Mouse (Mus musculus) stomach, postnatal 0 days (tissue): Measurements from ENCODE around the gene Gm12830. TPM values are rescaled to one million over a fixed set of nuclear protein-coding genes. Genes with fewer than 3 reads are reported as not detected.
A peak's percentile ranks its signal among the peaks of the same experiment; 100 is the strongest.

Experiments
- ATAC-seq: fragments of 200-750 bp; cut with Nextera tagmentation; 2 replicates; pipeline ENCODE4 v1.8.0; 2017; ENCODE audit not compliant: low FRiP score, low TSS enrichment
- DNase-seq: peaks from one replicate; pipeline ENCODE4 v3.0.0-alpha.2; 2016; ENCODE audit warnings: low spot score
- H3K27ac ChIP-seq: fragments of 300-500 bp; sonication (generic); replicated peaks from 2 replicates; pipeline ENCODE4 v1.5.1; 2014; ENCODE audit warnings: mild to moderate bottlenecking, control low read depth
- H3K27me3 ChIP-seq: fragments of 300-500 bp; sonication (generic); 2 replicates; pipeline ENCODE4 v1.6.1; 2014; ENCODE audit warnings: low read length; ENCODE audit not compliant: control insufficient read depth, insufficient read depth
- H3K36me3 ChIP-seq: fragments of 300-500 bp; sonication (generic); 2 replicates; pipeline ENCODE4 v1.6.1; 2014; ENCODE audit warnings: low read length, mixed read lengths; ENCODE audit not compliant: control insufficient read depth, insufficient read depth
- H3K4me1 ChIP-seq: fragments of 300-500 bp; sonication (generic); replicated peaks from 2 replicates; pipeline ENCODE4 v1.6.1; 2014; ENCODE audit warnings: antibody characterized with exemption; ENCODE audit not compliant: control insufficient read depth, insufficient read depth
- H3K4me2 ChIP-seq: fragments of 300-500 bp; sonication (generic); replicated peaks from 2 replicates; pipeline ENCODE4 v1.6.1; 2014; ENCODE audit warnings: low read depth, mild to moderate bottlenecking, control low read depth, moderate library complexity
- H3K4me3 ChIP-seq: fragments of 300-500 bp; sonication (generic); 2 replicates; pipeline ENCODE4 v1.5.1; 2014; ENCODE audit warnings: low read depth, low read length, control low read depth
- H3K9ac ChIP-seq: fragments of 300-500 bp; sonication (generic); 2 replicates; pipeline ENCODE4 v1.6.1; 2014; ENCODE audit warnings: mild to moderate bottlenecking, low read length, control low read depth, mixed read lengths
- H3K9me3 ChIP-seq: fragments of 300-500 bp; sonication (generic); 2 replicates; pipeline ENCODE4 v1.6.1; 2016; ENCODE audit warnings: low read length; ENCODE audit not compliant: control insufficient read depth
- CTCF ChIP-seq: IDR thresholded peaks from 2 replicates; pipeline ENCODE4 v1.5.1; 2016; ENCODE audit warnings: antibody characterized with exemption, low read depth, mild to moderate bottlenecking, moderate library complexity
- EP300 ChIP-seq: optimal IDR thresholded peaks from 2 replicates; pipeline ENCODE3; 2016; ENCODE audit warnings: antibody characterized with exemption
- WGBS: fragments of 180-500 bp; shearing (Covaris S2); extraction: QIAGEN DNeasy Blood & Tissue Kit; methylation state at CpG from one replicate; pipeline ENCODE4 v1.1.7; 2014; 5-methylcytosine and 5-hydroxymethylcytosine counted together
- polyA plus RNA-seq: library from polyadenylated mRNA; unstranded; fragments of >200 nt; fragmentation: Nextera tagmentation; extraction: Ambion mirVana; gene quantifications from 2 replicates; pipeline ENCODE4 v1.2.1, GENCODE M21; 2015

The Gm12830 gene
- polyA plus RNA-seq, 1 experiment from 2014 or later: not detected

DNA sequence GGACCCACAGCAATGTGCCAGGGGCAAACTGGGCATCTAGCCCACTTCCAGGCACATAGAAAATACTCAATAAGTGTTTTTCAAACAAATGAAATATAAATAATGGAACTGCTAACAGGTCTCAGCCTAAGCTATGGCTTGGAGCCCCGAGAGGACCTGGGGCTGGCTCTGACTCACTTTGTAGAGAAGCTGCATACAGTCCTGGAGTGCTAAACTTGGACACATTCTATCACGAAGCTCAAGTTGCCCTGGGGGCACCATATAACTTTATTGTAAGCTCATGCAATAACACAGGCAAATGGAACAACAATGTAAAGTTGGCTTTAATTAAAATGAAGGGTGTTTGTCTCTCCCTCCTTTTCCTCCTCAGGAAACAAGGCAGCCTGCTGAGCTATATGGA, 32.4 kb downstream of the Gm12830 start:
- no peak overlapping the region for H3K4me3 ChIP-seq

DNA sequence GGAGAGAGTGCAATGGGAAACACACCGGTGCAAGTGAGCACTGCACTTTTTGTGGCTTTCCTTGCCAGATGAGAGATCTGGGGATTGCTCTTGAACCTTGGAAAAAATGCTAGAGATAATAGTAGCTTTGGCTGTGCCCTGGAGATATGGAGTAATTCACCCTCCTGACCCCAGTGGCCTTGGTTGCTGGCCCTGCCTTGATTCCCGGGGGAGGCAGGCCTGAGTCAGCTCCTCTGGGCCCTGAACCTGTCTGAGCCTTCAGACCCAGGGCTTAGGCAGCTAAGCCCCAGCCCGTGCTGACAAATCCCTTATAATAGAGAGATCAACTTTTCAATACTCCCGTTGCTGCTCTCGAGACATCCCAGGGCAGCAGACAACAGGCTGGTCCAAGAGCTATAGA, 36.9 kb downstream of the Gm12830 start:
- 45% methylated on average over 5 of the region's 5 CpGs for whole genome bisulfite sequencing

More for the DNA sequence above, 32.4 kb downstream of the Gm12830 start:
- ATAC-seq: no peak
- H3K4me2 ChIP-seq: no peak overlapping the region
- no peak for DNase-seq
- H3K27ac ChIP-seq: no peak overlapping the region
- H3K9ac ChIP-seq: no peak overlapping the region
- no peak for TF ChIP-seq CTCF
- no peak for TF ChIP-seq EP300
- no peaks in the 10 kb centered on the region for H3K36me3 ChIP-seq
- no peaks in the 10 kb centered on the region for H3K9me3 ChIP-seq
- 73% methylated on average over 2 of the region's 2 CpGs for WGBS
- H3K27me3 ChIP-seq: no peaks in the 10 kb centered on the region
- H3K4me1 ChIP-seq: no peaks in the 10 kb centered on the region

DNA sequence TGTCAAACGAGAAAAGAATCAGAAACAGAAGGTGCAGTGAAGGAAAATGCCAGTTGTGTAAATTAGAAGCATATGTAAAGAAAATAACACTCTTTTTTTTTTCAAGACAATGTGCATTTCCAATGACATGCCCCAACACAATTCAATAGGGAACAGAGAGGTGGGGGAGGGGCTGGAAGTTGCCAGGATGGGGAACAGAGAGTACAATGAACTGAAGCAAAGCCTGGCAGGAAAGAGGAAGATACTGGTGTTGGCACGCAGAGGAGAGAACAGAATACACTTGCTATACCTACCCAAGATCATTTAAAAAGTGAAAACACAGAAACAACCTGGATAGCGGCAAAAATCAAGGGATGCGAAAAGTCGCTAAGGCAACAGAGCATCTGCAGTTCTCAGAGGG, 41.6 kb downstream of the Gm12830 start:
- no peak overlapping the region for H3K9ac ChIP-seq
- DNase-seq: no peak
- H3K36me3 ChIP-seq: no peaks in the 10 kb centered on the region
- no peak overlapping the region for H3K4me3 ChIP-seq
- ATAC-seq: no peak
- H3K4me1 ChIP-seq: no peaks in the 10 kb centered on the region
- H3K4me2 ChIP-seq: no peak overlapping the region
- H3K27me3 ChIP-seq: no peaks in the 10 kb centered on the region
- no peak overlapping the region for H3K27ac ChIP-seq
- WGBS: 76% methylated on average over 5 of the region's 5 CpGs
- no peaks in the 10 kb centered on the region for H3K9me3 ChIP-seq
- TF ChIP-seq EP300 (no peak), CTCF (no peak)

More for the DNA sequence above, 36.9 kb downstream of the Gm12830 start:
- no peaks in the 10 kb centered on the region for H3K4me1 ChIP-seq
- H3K4me3 ChIP-seq: no peak overlapping the region
- TF ChIP-seq EP300: no peak
- TF ChIP-seq CTCF: no peak
- ATAC-seq (no peak), DNase-seq (no peak)
- no peak overlapping the region for H3K9ac ChIP-seq
- H3K9me3 ChIP-seq: no peaks in the 10 kb centered on the region
- H3K36me3 ChIP-seq: no peaks in the 10 kb centered on the region
- H3K27me3 ChIP-seq: no peaks in the 10 kb centered on the region
- no peak overlapping the region for H3K4me2 ChIP-seq
- H3K27ac ChIP-seq: no peak overlapping the region

DNA sequence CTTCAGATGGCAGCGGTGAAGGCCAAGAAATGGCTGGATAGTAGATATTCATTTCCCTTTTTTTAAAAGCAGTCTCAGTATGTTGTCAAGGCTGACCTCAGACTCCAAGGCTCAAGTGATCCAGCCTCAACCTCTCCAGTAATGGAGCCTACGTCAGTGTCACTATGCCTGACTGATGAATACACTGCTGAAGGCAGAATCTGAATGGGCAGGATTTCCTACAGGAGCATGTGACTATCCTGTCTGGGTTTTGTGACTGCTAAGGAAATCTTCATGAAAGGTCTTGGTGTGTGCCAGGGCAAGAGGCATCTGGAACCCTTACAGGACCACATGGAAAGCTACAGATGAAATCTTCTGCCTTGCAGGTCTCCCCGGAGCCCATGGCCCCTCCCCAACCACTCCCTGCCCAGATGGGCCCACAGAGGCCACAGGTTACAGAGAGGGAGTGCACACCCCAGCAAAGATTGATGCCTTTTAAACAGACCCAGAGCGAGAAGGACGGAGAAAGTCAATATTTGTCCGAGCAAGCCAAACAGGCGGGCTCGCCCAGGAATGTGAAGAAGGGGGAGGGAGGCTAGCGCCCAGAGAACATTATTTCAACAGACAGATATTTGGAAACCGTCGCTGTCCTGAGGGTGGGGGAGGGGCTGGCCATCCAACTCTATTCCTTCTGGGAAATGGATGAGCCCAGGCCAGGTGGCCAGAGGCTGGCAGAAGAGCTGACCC, 48.4 kb downstream of the Gm12830 start:
- peaks cover 6% of the 10 kb centered on the region; the same call in 1 of the 2 replicates for H3K4me1 ChIP-seq
- no peaks in the 10 kb centered on the region for H3K36me3 ChIP-seq
- no peaks in the 10 kb centered on the region for H3K9me3 ChIP-seq
- H3K4me2 ChIP-seq: 0 out of 2 replicates have a peak overlapping the region, but pooled peaks have one; percentile 20
- H3K27me3 ChIP-seq: no peaks in the 10 kb centered on the region
- ATAC-seq (peak; percentile 89), DNase-seq (peak; percentile 62)
- no peak overlapping the region for H3K9ac ChIP-seq
- TF ChIP-seq CTCF: no peak
- TF ChIP-seq EP300: no peak
- WGBS: 9% methylated on average over 11 of the region's 11 CpGs
- H3K4me3 ChIP-seq: no peak overlapping the region
- H3K27ac ChIP-seq: no peak overlapping the region

DNA sequence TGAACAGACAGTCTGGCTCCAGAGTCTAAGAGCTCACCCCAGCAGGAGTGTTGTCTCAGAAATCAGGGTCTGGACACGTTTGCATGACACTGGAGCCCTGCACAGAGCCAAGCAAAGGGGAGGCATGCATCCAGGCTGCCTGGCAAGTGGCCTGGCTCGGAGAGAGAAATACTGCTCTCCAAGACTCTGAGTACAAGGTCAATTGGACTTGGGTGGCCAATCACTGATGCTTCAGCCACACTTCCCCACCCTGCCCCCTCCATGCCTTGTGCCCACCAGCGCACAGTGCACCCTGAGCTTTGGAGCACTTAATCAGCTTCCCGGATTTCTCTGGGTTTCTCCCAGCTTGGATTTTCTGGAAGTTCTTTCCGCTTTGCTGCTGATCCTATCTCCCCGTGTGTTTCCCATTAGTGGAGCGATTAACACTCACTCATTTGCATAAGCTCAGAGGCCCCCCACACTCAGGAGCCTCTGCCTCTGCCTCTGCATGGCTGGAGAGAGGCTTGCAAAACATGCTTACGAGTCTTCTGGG, 55.0 kb downstream of the Gm12830 start:
- no peak overlapping the region for H3K27ac ChIP-seq
- no peak overlapping the region for H3K9ac ChIP-seq
- H3K4me3 ChIP-seq: no peak overlapping the region
- H3K4me1 ChIP-seq: no peaks in the 10 kb centered on the region
- DNase-seq (no peak), ATAC-seq (no peak)
- H3K4me2 ChIP-seq: no peak overlapping the region
- WGBS: 59% methylated on average over 8 of the region's 8 CpGs
- TF ChIP-seq CTCF: no peak
- TF ChIP-seq EP300: no peak
- no peaks in the 10 kb centered on the region for H3K9me3 ChIP-seq
- H3K36me3 ChIP-seq: no peaks in the 10 kb centered on the region
- H3K27me3 ChIP-seq: no peaks in the 10 kb centered on the region

DNA sequence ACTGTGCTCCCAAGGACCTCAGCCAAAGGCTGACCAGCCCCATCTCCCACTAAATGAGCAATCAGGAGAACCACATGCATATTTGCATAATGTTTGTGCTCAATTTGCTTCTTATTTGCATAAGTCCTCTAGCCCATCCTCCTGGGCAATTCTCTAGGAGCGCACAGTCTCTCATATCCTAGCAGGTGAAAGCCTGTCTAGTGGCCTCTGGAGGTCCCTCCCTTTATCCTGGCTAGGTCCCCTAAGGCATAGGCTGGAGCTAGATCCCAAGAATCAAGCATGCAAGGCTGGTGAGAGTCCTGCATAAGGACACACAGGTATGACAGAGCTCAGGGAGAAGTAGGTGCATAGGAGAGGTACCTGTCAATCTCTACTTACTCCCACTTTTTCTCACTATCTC, 60.7 kb downstream of the Gm12830 start:
- Histone ChIP-seq H3K4me3 (no peak overlapping the region), H3K4me2 (no peak overlapping the region), H3K27ac (no peak overlapping the region), H3K27me3 (no peaks in the 10 kb centered on the region), H3K9me3 (no peaks in the 10 kb centered on the region), H3K36me3 (no peaks in the 10 kb centered on the region), H3K4me1 (no peaks in the 10 kb centered on the region), H3K9ac (no peak overlapping the region)
- TF ChIP-seq EP300: no peak
- TF ChIP-seq CTCF: no peak
- WGBS: 86% methylated on average over 1 of the region's 1 CpGs
- ATAC-seq: no peak
- no peak for DNase-seq
